Mouse (Mus musculus): Measurements from ENCODE around the gene Fgb.

DNA sequence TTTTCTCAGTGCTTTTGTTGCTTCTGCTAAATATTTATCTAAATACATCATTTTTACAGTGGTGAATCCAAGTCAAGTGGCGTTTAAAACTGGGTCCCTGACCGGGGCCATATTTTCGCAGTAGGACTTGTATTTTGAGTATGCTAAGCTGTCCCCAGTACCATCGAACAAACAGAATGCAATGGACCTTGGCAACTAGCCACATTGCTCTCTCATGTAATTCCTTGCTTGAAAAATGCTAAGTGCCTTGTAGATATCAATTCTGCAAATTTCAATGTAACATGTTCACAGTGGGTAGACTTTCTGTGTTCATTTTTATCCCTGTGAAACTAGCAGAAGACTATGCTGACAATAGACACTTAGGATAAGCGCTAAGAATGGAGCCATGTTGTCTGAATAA is 28.5 kb downstream of the Fgb start:
- TF ChIP-seq POLR2A (IDR thresholded peaks at IDR 0.05; ENCODE audit: borderline replicate concordance, insufficient read depth, low read length) (no peak), CTCF (IDR thresholded peaks at IDR 0.05; ENCODE audit: borderline replicate concordance, insufficient read depth, low read depth, low read length) (no peak)

All from cerebellum, adult 2 months (tissue).